16 mouse cellular contexts compared by ENCODE assay signal in genomic region chr10:24191977-24192376, GRCm38 (mm10). TPM values are rescaled to one million over a fixed set of nuclear protein-coding genes. Genes with fewer than 3 reads are reported as not detected.
A peak's percentile ranks its signal among the peaks of the same experiment; 100 is the strongest.
DNase-seq lines count a peak whose midpoint lies in the region; ATAC-seq and TF ChIP-seq lines count a peak whose summit lies in the region.
"Had no signal": no experiment of that assay in that cellular context is flagged by ENCODE, and none has a peak within 500 bp of the region (broad histone marks: within the 10 kb centered on the region; RNA-seq: fewer than 3 reads in every experiment).

No protein-coding gene starts in this region.

- no peaks in the 10 kb centered on the region for H3K4me1 ChIP-seq in hindbrain, embryonic 14.5 days (replicated peaks; ENCODE audit: control insufficient read depth, insufficient read depth, low read length)
- 0 out of 2 replicates have a peak, but pooled peaks cover 5% of the 10 kb centered on the region for H3K4me1 ChIP-seq in hindbrain, embryonic 10.5 days (replicated peaks)
- H3K4me1 ChIP-seq in midbrain, embryonic 14.5 days (ENCODE audit: control insufficient read depth, insufficient read depth, low read length): no peaks in the 10 kb centered on the region
- no peaks in the 10 kb centered on the region for H3K4me1 ChIP-seq in midbrain, embryonic 11.5 days (ENCODE audit: control insufficient read depth, insufficient read depth, low read length)
- no peaks in the 10 kb centered on the region for H3K4me1 ChIP-seq in limb, embryonic 14.5 days (ENCODE audit: control insufficient read depth, insufficient read depth, low read length)
- H3K4me1 ChIP-seq: megakaryocyte, embryonic 14.5 days; neural tube, embryonic 13.5 days had no signal

- H3K27me3 ChIP-seq in hindbrain, embryonic 14.5 days (ENCODE audit: control insufficient read depth, insufficient read depth, low read length): no peaks in the 10 kb centered on the region
- no peaks in the 10 kb centered on the region for H3K27me3 ChIP-seq in hindbrain, embryonic 10.5 days (ENCODE audit: insufficient read depth, poor library complexity, severe bottlenecking)
- H3K27me3 ChIP-seq in midbrain, embryonic 14.5 days (ENCODE audit: control insufficient read depth, insufficient read depth, low read length): no peaks in the 10 kb centered on the region
- no peaks in the 10 kb centered on the region for H3K27me3 ChIP-seq in midbrain, embryonic 11.5 days (ENCODE audit: control insufficient read depth, insufficient read depth, low read length)
- H3K27me3 ChIP-seq in limb, embryonic 14.5 days (ENCODE audit: control insufficient read depth, insufficient read depth, low read length): no peaks in the 10 kb centered on the region
- H3K27me3 ChIP-seq: embryonic facial prominence, embryonic 13.5 days; megakaryocyte, embryonic 14.5 days; neural tube, embryonic 13.5 days had no signal

- no peaks in the 10 kb centered on the region for H3K9me3 ChIP-seq in hindbrain, embryonic 14.5 days (ENCODE audit: control insufficient read depth, low read length)
- no peaks in the 10 kb centered on the region for H3K9me3 ChIP-seq in hindbrain, embryonic 10.5 days
- H3K9me3 ChIP-seq in midbrain, embryonic 14.5 days (ENCODE audit: control insufficient read depth, low read length): no peaks in the 10 kb centered on the region
- H3K9me3 ChIP-seq in midbrain, embryonic 11.5 days (ENCODE audit: control insufficient read depth, low read length): no peaks in the 10 kb centered on the region
- H3K9me3 ChIP-seq in limb, embryonic 14.5 days (ENCODE audit: control insufficient read depth, low read length): peaks cover 5% of the 10 kb centered on the region; the same call in 1 of the 2 replicates
- H3K9me3 ChIP-seq: embryonic facial prominence, embryonic 13.5 days; megakaryocyte, embryonic 14.5 days; neural tube, embryonic 13.5 days had no signal

- no peak overlapping the region for H3K4me3 ChIP-seq in hindbrain, embryonic 14.5 days (replicated peaks; ENCODE audit: low read length)
- H3K4me3 ChIP-seq in hindbrain, embryonic 10.5 days: no peak overlapping the region
- no peak overlapping the region for H3K4me3 ChIP-seq in midbrain, embryonic 14.5 days (replicated peaks; ENCODE audit: low read depth, low read length)
- no peak overlapping the region for H3K4me3 ChIP-seq in midbrain, embryonic 11.5 days (ENCODE audit: low read depth, low read length)
- no peak overlapping the region for H3K4me3 ChIP-seq in limb, embryonic 14.5 days (replicated peaks; ENCODE audit: low read length)
- H3K4me3 ChIP-seq: embryonic facial prominence, embryonic 13.5 days; megakaryocyte, embryonic 14.5 days; neural tube, embryonic 13.5 days had no signal

- ATAC-seq in hindbrain, embryonic 14.5 days (ENCODE audit: low FRiP score): peak; percentile 69; the same call in 1 of the 2 replicates
- ATAC-seq in midbrain, embryonic 14.5 days (ENCODE audit: low FRiP score, low TSS enrichment): no peak
- no peak for ATAC-seq in midbrain, embryonic 11.5 days (ENCODE audit: low FRiP score)
- ATAC-seq in limb, embryonic 14.5 days (ENCODE audit: low FRiP score, low read depth): peak; percentile 60; the same call in 1 of the 2 replicates
- ATAC-seq in megakaryocyte, adult 5-6 weeks (ENCODE audit: poor library complexity, severe bottlenecking): no peak

- H3K36me3 ChIP-seq in hindbrain, embryonic 14.5 days (replicated peaks; ENCODE audit: control insufficient read depth, insufficient read depth): peaks cover 28% of the 10 kb centered on the region
- H3K36me3 ChIP-seq in hindbrain, embryonic 10.5 days: peaks cover 7% of the 10 kb centered on the region; the same call in 1 of the 2 replicates
- H3K36me3 ChIP-seq in midbrain, embryonic 14.5 days (ENCODE audit: control insufficient read depth, insufficient read depth, low read length): peaks cover 15% of the 10 kb centered on the region
- H3K36me3 ChIP-seq in midbrain, embryonic 11.5 days (ENCODE audit: control insufficient read depth, insufficient read depth, low read length): no peaks in the 10 kb centered on the region
- H3K36me3 ChIP-seq in limb, embryonic 14.5 days (ENCODE audit: control insufficient read depth, insufficient read depth, low read length): peaks cover 6% of the 10 kb centered on the region; the same call in 1 of the 2 replicates

- TF ChIP-seq POLR2A in limb, embryonic 14.5 days (IDR thresholded peaks at IDR 0.05; ENCODE audit: borderline replicate concordance, extremely low read depth, insufficient read depth, insufficient read length): no peak

- H3K4me2 ChIP-seq in hindbrain, embryonic 14.5 days (replicated peaks): no peak overlapping the region
- no peak overlapping the region for H3K4me2 ChIP-seq in midbrain, embryonic 14.5 days (ENCODE audit: low read length)
- H3K4me2 ChIP-seq in midbrain, embryonic 11.5 days: no peak overlapping the region
- H3K4me2 ChIP-seq in limb, embryonic 14.5 days (replicated peaks; ENCODE audit: low read depth, low read length, severe bottlenecking): no peak overlapping the region
- H3K4me2 ChIP-seq: embryonic facial prominence, embryonic 13.5 days; heart, embryonic 11.5 days; neural tube, embryonic 13.5 days had no signal

- DNase-seq in hindbrain, embryonic 14.5 days (ENCODE audit: low spot score): peak; percentile 59
- no peak for DNase-seq in hindbrain, embryonic 10.5 days (ENCODE audit: low spot score)
- peak; percentile 59 for DNase-seq in midbrain, embryonic 14.5 days
- DNase-seq in midbrain, embryonic 11.5 days (ENCODE audit: low spot score, missing footprints): no peak
- peak; percentile 20 for DNase-seq in adipocyte (ENCODE audit: low spot score)
- peak; percentile 23 for DNase-seq in limb, embryonic 14.5 days (ENCODE audit: low spot score)
- DNase-seq: adrenal gland, adult 8-10 months; cerebellum, adult 8-10 months; kidney, adult 11 months had no signal

- WGBS in hindbrain, embryonic 14.5 days: 70% methylated on average over 1 of the region's 1 CpGs
- 60% methylated on average over 1 of the region's 1 CpGs for WGBS in hindbrain, embryonic 10.5 days
- 56% methylated on average over 1 of the region's 1 CpGs for WGBS in midbrain, embryonic 14.5 days
- whole genome bisulfite sequencing in midbrain, embryonic 11.5 days: 56% methylated on average over 1 of the region's 1 CpGs
- WGBS in limb, embryonic 14.5 days: 56% methylated on average over 1 of the region's 1 CpGs

- no peak overlapping the region for H3K27ac ChIP-seq in hindbrain, embryonic 14.5 days
- no peak overlapping the region for H3K27ac ChIP-seq in hindbrain, embryonic 10.5 days
- no peak overlapping the region for H3K27ac ChIP-seq in midbrain, embryonic 14.5 days (replicated peaks; ENCODE audit: low read depth, low read length)
- H3K27ac ChIP-seq in midbrain, embryonic 11.5 days (ENCODE audit: low read depth, low read length): no peak overlapping the region
- H3K27ac ChIP-seq in limb, embryonic 14.5 days (replicated peaks; ENCODE audit: low read depth, low read length): no peak overlapping the region
- H3K27ac ChIP-seq: neural tube, embryonic 13.5 days had no signal

- H3K9ac ChIP-seq in hindbrain, embryonic 14.5 days: no peak overlapping the region
- H3K9ac ChIP-seq in midbrain, embryonic 14.5 days (replicated peaks; ENCODE audit: low read length): no peak overlapping the region
- H3K9ac ChIP-seq in midbrain, embryonic 11.5 days (ENCODE audit: low read length): no peak overlapping the region
- no peak overlapping the region for H3K9ac ChIP-seq in limb, embryonic 14.5 days (ENCODE audit: low read depth, low read length, severe bottlenecking)
- H3K9ac ChIP-seq: embryonic facial prominence, embryonic 13.5 days; neural tube, embryonic 13.5 days had no signal

RNA-seq across cellular contexts. Expression of gene Moxd1, which starts 31.3 kb away (rescaled TPM):
- 8.2 and 11.1 TPM in 2 replicates for polyA plus RNA-seq in hindbrain, embryonic 14.5 days (2014; fragmentation: Nextera tagmentation; extraction: Ambion mirVana)
- 22.0 and 22.4 TPM in 2 replicates for polyA plus RNA-seq in hindbrain, embryonic 10.5 days (2016; fragmentation: Nextera tagmentation; extraction: Ambion mirVana)
- polyA plus RNA-seq in midbrain, embryonic 14.5 days (2014; fragmentation: Nextera tagmentation; extraction: Ambion mirVana): 0.26 and 2.7 TPM in 2 replicates
- 1.8 and 3.9 TPM in 2 replicates for polyA plus RNA-seq in midbrain, embryonic 11.5 days (2014; fragmentation: Nextera tagmentation; extraction: Ambion mirVana)
- 34.5 and 34.9 TPM in 2 replicates for polyA plus RNA-seq in limb, embryonic 14.5 days (2012; rRNA removed)
- 24.2 and 25.5 TPM in 2 replicates for polyA plus RNA-seq in limb, embryonic 14.5 days (2014; fragmentation: Nextera tagmentation; extraction: Ambion mirVana)
- not detected in 2 replicates for total RNA-seq in megakaryocyte, adult 5-6 weeks (2015)
- not detected in 2 replicates for total RNA-seq in megakaryocyte, adult 5-6 weeks (2017)
- total RNA-seq: liver, adult 2 months; MEL had no signal
- polyA plus RNA-seq: liver, adult 2 months had no signal

RNA-seq across cellular contexts. Expression of gene Stx7, which starts 42.9 kb away (rescaled TPM):
- 355 and 384 TPM in 2 replicates for polyA plus RNA-seq in hindbrain, embryonic 14.5 days (2014; fragmentation: Nextera tagmentation; extraction: Ambion mirVana)
- polyA plus RNA-seq in hindbrain, embryonic 10.5 days (2016; fragmentation: Nextera tagmentation; extraction: Ambion mirVana): 63.8 and 87.5 TPM in 2 replicates
- 326 and 358 TPM in 2 replicates for polyA plus RNA-seq in midbrain, embryonic 14.5 days (2014; fragmentation: Nextera tagmentation; extraction: Ambion mirVana)
- polyA plus RNA-seq in midbrain, embryonic 11.5 days (2014; fragmentation: Nextera tagmentation; extraction: Ambion mirVana): 98.6 and 99.6 TPM in 2 replicates
- polyA plus RNA-seq in limb, embryonic 14.5 days (2012; rRNA removed): 60.1 and 61.1 TPM in 2 replicates
- 68.0 and 69.3 TPM in 2 replicates for polyA plus RNA-seq in limb, embryonic 14.5 days (2014; fragmentation: Nextera tagmentation; extraction: Ambion mirVana)
- total RNA-seq in megakaryocyte, adult 5-6 weeks (2015): 163 and 174 TPM in 2 replicates
- total RNA-seq in megakaryocyte, adult 5-6 weeks (2017): 174 and 189 TPM in 2 replicates

Comparison
In these comparisons a context has a peak if more than half of its experiments do, and no peak if none do; other contexts are left out.
1. DNase-seq: peak in hindbrain, embryonic 14.5 days (single experiment), midbrain, embryonic 14.5 days (single experiment), adipocyte (single experiment) and limb, embryonic 14.5 days (single experiment); none in hindbrain, embryonic 10.5 days (single experiment) and midbrain, embryonic 11.5 days (single experiment).
2. ATAC-seq: peak in hindbrain, embryonic 14.5 days (single experiment) and limb, embryonic 14.5 days (single experiment); none in midbrain, embryonic 14.5 days (single experiment), midbrain, embryonic 11.5 days (single experiment) and megakaryocyte, adult 5-6 weeks (single experiment).